Mouse (Mus musculus) layer of hippocampus, adult 2 months (tissue): ENCODE data around the gene Pxdn. TPM values are rescaled to one million over a fixed set of nuclear protein-coding genes. Genes with fewer than 3 reads are reported as not detected.

Experiments used
- DNase-seq, 2 experiments: peaks; one replicate each; pipeline ENCODE4 v3.0.0; 2022; ENCODE audit warnings: low spot score in 2 of 2
- H3K27ac ChIP-seq: fragments of 200-600 bp; 2 replicates; pipeline ENCODE4 v1.8.1; 2022
- H3K4me3 ChIP-seq: fragments of 200-600 bp; 2 replicates; pipeline ENCODE4 v1.8.1; 2022; ENCODE audit warnings: mild to moderate bottlenecking
- CTCF ChIP-seq: fragments of 200-600 bp; conservative IDR thresholded peaks from 2 replicates; pipeline ENCODE4 v1.8.1; 2022; ENCODE audit warnings: antibody characterized with exemption, mild to moderate bottlenecking, moderate library complexity
- long read RNA-seq, 2 experiments: library from polyadenylated mRNA; stranded (forward); transcript quantifications; one replicate each; pipeline ENCODE4 v2.0.0; 2021; ENCODE audit warnings: borderline mapping rate in 2 of 2
- total RNA-seq, 2 experiments: library from RNA; stranded (reverse); gene quantifications; 2 replicates each; pipeline ENCODE4 v1.2.3; 2021

The Pxdn gene
- total RNA-seq = 10 to 100 TPM; 77.9 to 78.1 TPM
- long read RNA-seq, experiment 1, full-length matches to known transcripts = 6 of 13 reads
- long read RNA-seq, experiment 1, partial matches to known transcripts = 5 of 13 reads
- long read RNA-seq, experiment 1, other reads (novel, unspliced or antisense) = 2 of 13 reads
- long read RNA-seq, experiment 2, full-length matches to known transcripts = 6 of 19 reads
- long read RNA-seq, experiment 2, partial matches to known transcripts = 9 of 19 reads
- long read RNA-seq, experiment 2, other reads (novel, unspliced or antisense) = 4 of 19 reads

DNA sequence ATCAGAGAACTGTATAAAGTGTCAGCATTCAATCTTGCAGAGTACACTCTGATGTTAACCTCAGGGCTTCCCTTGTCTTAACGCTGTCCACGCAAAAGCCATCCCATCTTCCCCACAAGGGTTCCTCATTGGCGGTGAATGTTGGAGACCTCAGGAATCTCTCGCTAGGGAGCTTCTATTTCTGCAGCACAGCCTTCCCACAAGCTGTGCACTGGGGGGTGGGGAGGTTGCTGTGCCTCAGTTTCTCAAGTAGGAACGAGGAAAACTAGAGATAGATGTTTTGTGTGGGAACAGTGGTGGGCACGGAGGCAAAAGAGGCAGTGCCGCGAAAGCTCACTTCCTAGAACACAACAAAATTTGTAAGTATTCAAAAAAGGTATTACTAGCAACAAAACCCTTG, at the start of gene Pxdn:
Gene Pxdn (plus strand): TSS at position 301 of the 400 bp plus-strand sequence.
- no peak for DNase-seq
- H3K4me3 ChIP-seq = peak within 1 kb of the TSS; percentile 84
- peak within 1 kb of the TSS; percentile 95 for H3K27ac ChIP-seq
- no peak for TF ChIP-seq CTCF

DNA sequence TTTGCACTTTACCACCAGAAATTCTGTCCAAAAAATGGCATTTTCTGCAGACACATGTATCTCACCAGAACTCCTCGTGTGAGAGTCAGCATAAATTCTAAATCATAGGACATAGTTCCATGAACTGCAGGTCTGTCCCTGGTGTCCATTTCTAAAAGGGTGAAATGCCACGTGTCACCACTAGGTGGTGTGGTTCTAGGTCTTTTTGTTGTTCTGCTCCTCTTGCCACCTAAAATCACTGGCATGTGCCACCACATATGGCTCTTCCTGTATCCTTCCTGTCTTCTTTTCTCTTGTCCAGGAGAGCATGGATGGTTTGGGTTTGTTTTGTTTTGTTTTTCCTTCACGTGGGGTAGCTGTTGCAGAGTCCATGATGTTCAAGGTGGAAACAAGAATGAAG, 42.7 kb upstream of the Pxdn start:
- TF ChIP-seq CTCF = peak; percentile 92
- Histone ChIP-seq H3K4me3 (no peak overlapping the region), H3K27ac (peak overlapping the region; percentile 34)
- peak in 1 of 2 experiments; percentile 49 for DNase-seq

DNA sequence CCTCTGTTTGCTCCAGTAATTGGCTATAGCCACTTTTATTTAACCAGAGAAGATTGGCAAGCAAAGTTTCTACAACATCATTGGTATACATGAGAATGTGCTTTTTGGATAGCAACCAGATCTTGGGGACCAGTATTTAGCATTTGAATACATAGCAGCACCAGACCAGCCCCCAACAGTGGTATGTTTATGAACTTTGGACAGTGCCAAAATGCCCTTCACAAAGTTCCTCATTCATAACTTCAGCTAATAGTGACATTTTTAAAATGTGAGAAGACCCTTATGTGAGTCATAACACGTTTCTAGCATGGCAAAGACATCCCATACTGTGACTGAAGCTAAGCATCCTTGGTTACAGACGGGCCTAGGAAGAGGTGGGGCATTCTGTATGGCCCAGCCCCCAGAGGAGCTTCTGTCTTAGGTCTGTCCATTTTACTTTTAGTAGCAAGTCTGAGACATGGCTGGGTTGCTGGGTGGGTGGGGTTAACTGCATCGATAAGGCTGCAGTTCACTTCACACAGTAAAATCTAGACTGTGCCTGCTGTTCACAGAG, 39.8 kb upstream of the Pxdn start:
- DNase-seq = no peak
- H3K27ac ChIP-seq = peak overlapping the region; percentile 61; the same call in 1 of the 2 replicates
- TF ChIP-seq CTCF = no peak
- no peak overlapping the region for H3K4me3 ChIP-seq

DNA sequence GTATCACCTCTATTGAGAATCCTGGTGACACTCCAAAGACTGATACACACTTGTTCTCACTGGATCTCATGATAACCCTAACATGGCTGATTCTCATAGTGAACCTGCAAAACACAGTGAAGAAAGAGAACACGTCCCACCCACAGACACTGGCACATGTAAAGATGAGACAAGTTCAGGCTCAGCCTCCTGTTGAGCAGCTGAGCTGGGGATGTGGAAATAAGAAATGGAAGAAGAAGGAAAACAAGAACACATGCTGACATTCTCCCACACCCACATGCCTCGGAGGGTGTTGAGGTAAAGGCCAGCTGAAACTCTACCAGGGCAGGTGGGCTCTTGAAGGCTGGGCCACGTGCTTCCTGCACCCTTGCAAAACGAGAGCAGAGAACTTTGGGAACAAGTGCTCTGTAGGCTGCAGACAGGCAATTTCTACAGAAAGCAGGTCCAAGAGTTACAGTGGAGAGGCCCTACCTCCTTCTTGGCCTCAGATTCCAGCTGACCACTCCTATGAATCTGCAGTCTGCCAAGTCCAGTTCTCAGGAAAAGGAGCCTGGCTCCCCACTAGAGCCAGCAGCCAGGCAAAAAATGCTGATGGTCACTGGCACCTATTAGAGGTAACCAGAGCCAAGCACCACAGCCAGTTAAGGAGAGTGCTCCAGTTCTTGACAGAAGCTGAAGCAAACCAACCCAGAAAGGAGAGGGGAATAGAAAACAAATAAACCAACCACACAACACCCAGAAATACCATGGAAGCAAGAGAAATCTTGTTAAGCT, 33.1 kb upstream of the Pxdn start:
- Histone ChIP-seq H3K4me3 (no peak overlapping the region), H3K27ac (peak overlapping the region; percentile 66)
- TF ChIP-seq CTCF = no peak
- no peak for DNase-seq

DNA sequence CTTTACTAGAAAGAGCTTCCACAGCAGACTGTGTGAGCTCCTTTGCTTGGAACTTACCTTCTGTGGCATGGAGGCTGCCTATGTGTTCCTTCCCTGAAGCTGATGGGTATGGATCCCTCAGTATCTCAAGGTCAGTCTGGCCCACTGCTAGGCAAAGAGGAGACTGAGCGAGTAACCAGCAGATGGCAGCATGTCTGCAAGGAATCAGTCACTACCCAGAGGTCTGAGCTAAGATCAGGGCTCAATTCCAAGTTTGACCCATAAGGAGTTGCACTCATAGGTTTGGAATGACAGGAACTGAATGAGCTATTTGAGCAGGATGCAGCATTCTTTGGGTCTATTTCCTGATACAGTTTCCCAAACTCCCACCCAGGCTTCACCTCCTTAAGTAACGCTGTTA, 30.4 kb upstream of the Pxdn start:
- Histone ChIP-seq H3K4me3 (no peak overlapping the region), H3K27ac (peak overlapping the region; percentile 66)
- TF ChIP-seq CTCF = peak; percentile 78
- DNase-seq = no peak

DNA sequence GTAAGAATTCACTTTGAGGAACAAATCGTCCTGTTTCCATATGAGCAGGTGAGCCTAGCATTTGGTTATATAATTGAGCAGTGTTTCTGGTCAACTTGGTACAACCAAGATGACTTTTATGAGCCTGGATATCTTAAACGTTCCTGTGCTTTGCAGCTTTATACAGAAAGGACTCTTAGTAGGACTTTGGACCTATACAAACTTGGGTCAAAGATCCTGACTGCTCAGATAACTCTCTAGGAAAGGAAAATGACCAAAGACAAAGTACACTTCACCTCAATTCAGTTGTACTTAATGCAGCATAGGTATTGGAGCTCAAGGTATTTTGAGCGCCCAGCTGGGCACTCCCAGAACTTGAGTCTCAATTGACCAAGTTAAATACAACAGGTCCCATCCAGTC, 21.3 kb upstream of the Pxdn start:
- no peak overlapping the region for H3K4me3 ChIP-seq
- TF ChIP-seq CTCF = no peak
- peak overlapping the region; percentile 48; the same call in 1 of the 2 replicates for H3K27ac ChIP-seq
- no peak for DNase-seq

DNA sequence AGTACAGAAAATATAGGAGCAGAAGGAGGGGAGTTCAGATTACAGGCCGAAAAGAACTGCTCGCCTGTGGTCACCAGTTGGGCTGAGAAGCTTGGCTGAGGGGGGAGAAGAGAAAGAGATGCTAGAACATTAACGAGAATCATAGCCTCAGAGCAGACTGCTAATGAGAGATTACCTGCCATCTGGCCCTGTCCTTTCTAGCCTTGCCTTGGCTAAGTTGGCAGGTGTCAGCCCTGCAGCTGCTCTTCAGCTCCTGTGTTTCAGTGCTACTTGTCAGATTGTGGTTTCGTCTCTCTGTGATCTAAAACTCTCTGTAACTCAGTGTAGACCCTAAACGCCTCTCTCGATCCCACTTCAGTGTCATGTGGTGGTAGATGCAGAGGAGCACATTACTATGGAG, 20.6 kb upstream of the Pxdn start:
- Histone ChIP-seq H3K27ac (peak overlapping the region; percentile 5; the same call in 1 of the 2 replicates), H3K4me3 (no peak overlapping the region)
- no peak for DNase-seq
- no peak for TF ChIP-seq CTCF

DNA sequence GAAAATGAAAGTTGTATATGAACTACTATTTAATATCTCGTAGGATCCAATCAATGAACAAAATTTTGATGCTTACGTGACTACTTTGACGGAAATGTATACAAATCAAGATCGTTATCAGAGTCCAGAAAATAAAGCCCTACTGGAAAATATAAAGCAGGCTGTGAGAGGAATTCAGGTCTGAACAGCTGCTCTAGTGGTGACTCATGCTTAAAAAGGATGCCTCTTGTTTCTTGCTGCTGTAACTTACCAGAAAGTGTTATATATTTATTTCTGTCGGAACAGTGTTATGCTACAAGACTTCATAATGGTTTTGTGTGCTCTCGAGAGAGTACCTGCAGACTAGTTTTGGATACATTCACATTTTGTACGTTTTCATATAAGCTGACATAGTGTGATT, 17.1 kb upstream of the Pxdn start:
- Histone ChIP-seq H3K4me3 (no peak overlapping the region), H3K27ac (peak overlapping the region; percentile 32; the same call in 1 of the 2 replicates)
- TF ChIP-seq CTCF = no peak
- no peak for DNase-seq

DNA sequence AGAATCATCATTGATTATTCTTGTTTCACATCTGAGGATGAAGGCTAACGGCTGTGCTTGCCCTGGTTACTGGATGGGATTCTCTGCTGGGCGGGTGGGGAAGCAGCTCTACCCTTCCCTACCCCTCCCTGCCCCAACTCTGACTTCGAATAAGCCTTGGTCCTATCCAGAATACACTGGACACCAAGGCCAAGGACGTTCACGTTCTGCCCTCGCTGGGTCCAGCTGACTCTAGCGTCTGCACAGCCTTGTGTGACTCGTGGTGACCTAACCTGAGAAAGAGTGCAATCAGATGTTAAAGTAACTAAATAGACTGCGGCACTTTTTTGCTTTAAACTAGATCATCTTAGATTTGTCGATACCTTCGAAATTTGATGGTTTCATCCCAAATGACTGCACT, 15.9 kb upstream of the Pxdn start:
- no peak overlapping the region for H3K4me3 ChIP-seq
- TF ChIP-seq CTCF = no peak
- no peak overlapping the region for H3K27ac ChIP-seq
- DNase-seq = no peak

DNA sequence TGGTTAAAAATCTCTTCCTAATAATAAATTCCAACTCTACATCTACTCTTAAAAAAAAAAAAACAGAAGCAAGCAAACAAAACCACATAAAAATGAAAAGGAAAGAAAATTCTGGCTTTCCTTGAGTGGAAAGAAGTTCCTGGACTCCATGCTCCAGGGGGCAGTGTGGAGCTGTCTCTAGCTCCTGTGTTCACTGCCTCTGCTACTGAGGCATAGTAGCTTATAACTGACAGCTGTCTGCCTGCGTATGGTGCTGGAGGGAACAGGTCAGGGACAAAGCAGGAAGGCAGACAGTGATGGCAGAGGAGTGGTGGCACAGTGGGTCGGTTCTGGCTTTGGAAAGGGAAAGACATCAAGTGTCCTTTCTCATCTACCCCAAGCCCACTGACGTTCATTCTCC, 10.5 kb upstream of the Pxdn start:
- Histone ChIP-seq H3K4me3 (no peak overlapping the region), H3K27ac (peak overlapping the region; percentile 72)
- DNase-seq = peak; percentile 69 to 74
- peak; percentile 92 for TF ChIP-seq CTCF

DNA sequence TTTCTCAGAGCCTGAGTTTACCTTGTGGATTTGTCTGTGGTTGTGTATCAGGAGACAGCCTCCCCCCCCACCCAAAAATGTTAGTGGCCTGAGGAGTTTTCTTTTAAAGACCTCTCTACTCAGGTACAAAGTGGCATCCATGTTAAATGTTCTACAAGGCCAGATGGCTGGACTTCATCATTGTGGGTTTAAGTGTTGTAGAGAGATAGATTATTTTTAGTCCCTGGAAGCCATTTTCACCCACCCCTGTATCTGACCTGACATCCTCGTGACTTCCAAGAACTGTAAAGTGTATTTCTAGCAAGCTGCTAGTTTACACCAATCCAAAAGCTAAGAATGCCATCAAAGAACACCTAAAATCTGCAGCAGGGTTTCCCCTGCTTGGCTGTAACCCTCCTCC, 6.8 kb upstream of the Pxdn start:
- no peak for TF ChIP-seq CTCF

DNA sequence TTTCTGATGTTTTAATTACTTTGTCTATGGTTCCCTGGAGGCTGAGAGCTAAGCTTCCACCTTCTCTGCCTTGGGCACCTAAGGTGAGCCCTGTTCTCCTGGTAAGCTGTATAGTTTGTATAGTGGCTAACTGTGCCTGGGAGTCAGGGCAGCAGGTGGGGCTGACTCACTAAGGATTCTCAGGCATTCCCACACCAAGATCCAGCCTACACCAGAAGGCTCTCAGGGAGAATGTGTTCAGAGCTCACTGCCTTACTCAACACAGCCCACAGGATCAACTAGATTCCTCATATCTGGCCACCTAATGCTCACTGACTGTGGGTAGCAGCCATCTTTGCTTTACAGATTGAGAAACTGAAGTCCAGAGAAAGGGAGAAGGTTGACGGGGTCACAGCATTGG, 4.5 kb upstream of the Pxdn start:
- no peak for DNase-seq
- TF ChIP-seq CTCF = no peak
- peak overlapping the region; percentile 81 for H3K27ac ChIP-seq

More for the DNA sequence above, 6.8 kb upstream of the Pxdn start:
- H3K4me3 ChIP-seq = no peak overlapping the region
- no peak for DNase-seq
- peak overlapping the region; percentile 36; the same call in 1 of the 2 replicates for H3K27ac ChIP-seq

DNA sequence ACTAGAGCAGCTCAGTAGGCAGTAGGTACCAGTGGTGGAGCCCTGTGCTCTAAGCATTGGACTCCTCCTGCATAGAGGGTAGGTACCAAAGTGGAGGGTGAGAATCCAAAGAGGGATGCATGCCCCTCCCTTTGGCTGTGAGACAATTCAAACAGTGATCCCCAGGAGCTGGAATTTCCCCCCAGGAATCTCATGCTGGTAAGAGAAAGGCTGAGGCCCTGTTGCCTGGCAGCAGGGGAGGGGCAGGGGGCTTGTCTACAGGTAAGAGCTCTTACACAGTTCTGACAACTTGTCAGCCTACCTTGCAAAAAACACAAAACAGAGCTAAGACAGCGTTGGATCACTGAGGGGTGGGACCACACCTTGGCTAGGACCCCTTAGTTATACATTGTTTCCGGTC, 3.9 kb upstream of the Pxdn start:
- H3K27ac ChIP-seq = peak overlapping the region; percentile 81
- no peak for TF ChIP-seq CTCF
- DNase-seq = no peak
- no peak overlapping the region for H3K4me3 ChIP-seq

More for the DNA sequence above, 4.5 kb upstream of the Pxdn start:
- H3K4me3 ChIP-seq = no peak overlapping the region
